In genomic region chr11:67364551-67364950, GRCm38 (mm10) we compare ENCODE assay signal across 28 mouse cellular contexts. TPM values are rescaled to one million over a fixed set of nuclear protein-coding genes. Genes with fewer than 3 reads are reported as not detected.
DNase-seq lines count a peak whose midpoint lies in the region; ATAC-seq and TF ChIP-seq lines count a peak whose summit lies in the region.
"Had no signal": no experiment of that assay in that cellular context is flagged by ENCODE, and none has a peak within 500 bp of the region (broad histone marks: within the 10 kb centered on the region; RNA-seq: fewer than 3 reads in every experiment).

No protein-coding gene starts in this region.

- WGBS in midbrain, embryonic 10.5 days, result 93% methylated on average over 12 of the region's 12 CpGs

- ATAC-seq in cerebellum, adult (ENCODE audit: insufficient number of reproducible peaks, low FRiP score, low TSS enrichment), result peak; percentile 64; the same call in 1 of the 2 replicates
- ATAC-seq in erythroblast, adult 5-6 weeks (replicated peaks; ENCODE audit: low FRiP score, poor library complexity, severe bottlenecking), result no peak
- ATAC-seq: forebrain, embryonic 13.5 days; midbrain, embryonic 16.5 days; Patski had no signal

- peaks cover 27% of the 10 kb centered on the region for H3K9me3 ChIP-seq in E14TG2a.4 (ENCODE audit: low read length)
- no peaks in the 10 kb centered on the region for H3K9me3 ChIP-seq in midbrain, embryonic 10.5 days (replicated peaks)
- H3K9me3 ChIP-seq: embryonic facial prominence, embryonic 13.5 days; forebrain, embryonic 13.5 days; hindbrain, embryonic 13.5 days; kidney, embryonic 15.5 days; limb, embryonic 10.5 days; stomach, embryonic 15.5 days had no signal

- no peaks in the 10 kb centered on the region for H3K27me3 ChIP-seq in E14TG2a.4 (ENCODE audit: insufficient read depth, low read length)
- H3K27me3 ChIP-seq in midbrain, embryonic 10.5 days (ENCODE audit: low read depth, poor library complexity, severe bottlenecking), result no peaks in the 10 kb centered on the region
- H3K27me3 ChIP-seq: forebrain, embryonic 13.5 days; hindbrain, embryonic 13.5 days; kidney, embryonic 15.5 days; stomach, embryonic 15.5 days had no signal

- no peak overlapping the region for H3K27ac ChIP-seq in midbrain, embryonic 10.5 days (replicated peaks)
- H3K27ac ChIP-seq: embryonic facial prominence, embryonic 13.5 days; forebrain, embryonic 13.5 days; hindbrain, embryonic 13.5 days; kidney, embryonic 15.5 days; limb, embryonic 10.5 days; macrophage; stomach, embryonic 15.5 days had no signal

- H3K36me3 ChIP-seq in E14TG2a.4 (ENCODE audit: insufficient read depth, low read length), result no peaks in the 10 kb centered on the region
- H3K36me3 ChIP-seq in midbrain, embryonic 10.5 days, result no peaks in the 10 kb centered on the region
- H3K36me3 ChIP-seq: embryonic facial prominence, embryonic 13.5 days; hindbrain, embryonic 13.5 days; kidney, embryonic 15.5 days; limb, embryonic 10.5 days; stomach, embryonic 15.5 days had no signal

- no peak for TF ChIP-seq CTCF in E14TG2a.4 (conservative IDR thresholded peaks at IDR 0.05; ENCODE audit: low read length)

- DNase-seq in cerebellum, postnatal 4 days (ENCODE audit: low spot score in 2 of 2), result no peak
- DNase-seq in cerebellum, adult 11-12 months, result peak; percentile 54
- DNase-seq in cerebellum, postnatal 10 days, result peak; percentile 78 to 79
- DNase-seq in gastrocnemius, postnatal 10 days, result no peak
- no peak for DNase-seq in midbrain, embryonic 10.5 days (ENCODE audit: low spot score)
- DNase-seq: adrenal gland, adult 2 months; kidney, adult 11 months; kidney, postnatal 4 days; liver; right cerebral cortex, adult 18-20 months; thymus, adult 18-20 months; thymus, postnatal 36 days had no signal

- peak overlapping the region; percentile 68 for H3K4me3 ChIP-seq in E14TG2a.4 (replicated peaks; ENCODE audit: low read length)
- no peak overlapping the region for H3K4me3 ChIP-seq in midbrain, embryonic 10.5 days
- H3K4me3 ChIP-seq: embryonic facial prominence, embryonic 13.5 days; forebrain, embryonic 13.5 days; hindbrain, embryonic 13.5 days; kidney, embryonic 15.5 days; limb, embryonic 10.5 days; myocyte; stomach, embryonic 15.5 days had no signal

- peaks cover 15% of the 10 kb centered on the region; the same call in 1 of the 2 replicates for H3K4me1 ChIP-seq in E14TG2a.4 (replicated peaks; ENCODE audit: low read depth, low read length)
- no peaks in the 10 kb centered on the region for H3K4me1 ChIP-seq in midbrain, embryonic 10.5 days
- H3K4me1 ChIP-seq: embryonic facial prominence, embryonic 13.5 days; kidney, embryonic 15.5 days; limb, embryonic 10.5 days; stomach, embryonic 15.5 days had no signal

RNA-seq across cellular contexts. Expression of gene Myh13, which starts 43.1 kb away (rescaled TPM):
- 1 to 10 TPM; 3.0 to 4.1 TPM for total RNA-seq in gastrocnemius, postnatal 10 days (2021)
- not detected in 2 replicates for total RNA-seq in erythroblast, adult 5-6 weeks (2015; ENCODE audit: low replicate concordance)
- total RNA-seq in erythroblast, adult 5-6 weeks (2017; ENCODE audit: low replicate concordance), result not detected in 2 replicates
- 0.01 TPM in 1 of 2 replicates, not detected in the other for polyA plus RNA-seq in midbrain, embryonic 10.5 days (2016; fragmentation: Nextera tagmentation; extraction: Ambion mirVana)
- total RNA-seq: adrenal gland, adult 2 months; heart, postnatal 25 days had no signal
- polyA plus RNA-seq: adrenal gland, adult 2 months; forebrain, embryonic 13.5 days; heart, embryonic 14.5 days; limb, embryonic 10.5 days; liver, embryonic 16.5 days; macrophage; Patski had no signal

Comparison
In these comparisons a context has a peak if more than half of its experiments do, and no peak if none do; other contexts are left out.
1. DNase-seq: peak in cerebellum, adult 11-12 months (single experiment) and cerebellum, postnatal 10 days (2 of 2); none in cerebellum, postnatal 4 days (0 of 2), gastrocnemius, postnatal 10 days (single experiment) and midbrain, embryonic 10.5 days (single experiment).
2. RNA of gene Myh13, which starts 43.1 kb away (total RNA-seq): 3.0 to 4.1 TPM in gastrocnemius, postnatal 10 days; not detected in erythroblast, adult 5-6 weeks; every median in the first group is over 4 times any median in the second.